Mouse (Mus musculus): ENCODE measurements around the gene Mpz.
A peak's percentile ranks its signal among the peaks of the same experiment; 100 is the strongest.

Gene Mpz

GRCm38 (mm10) chr1:171149974-171150760 lies at the start of gene Mpz, which contains the start of gene Sdhc:
Gene Mpz (plus strand): TSS chr1:171150711.
Gene Sdhc (minus strand): TSS chr1:171150603.
- peak; percentile 95 for DNase-seq (ENCODE audit: low read depth, low spot score)

DNA sequence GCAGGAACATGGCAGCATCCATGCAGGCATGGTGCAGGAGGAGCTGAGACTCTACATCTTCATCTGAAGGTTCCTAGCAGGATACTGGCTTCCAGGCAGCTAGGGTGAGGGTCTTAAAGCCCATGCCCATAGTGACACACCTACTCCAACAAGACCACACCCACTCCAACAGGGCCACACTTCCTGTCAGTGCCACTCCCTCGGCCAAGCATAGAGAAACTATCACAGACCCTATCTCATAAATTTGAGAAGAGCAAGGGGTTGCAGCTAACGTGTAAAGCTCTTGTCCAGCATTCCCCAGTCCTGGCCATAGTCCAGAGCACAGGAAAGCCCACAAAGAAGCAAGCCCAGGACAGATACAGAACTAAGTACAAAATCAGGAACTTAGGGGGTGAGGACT lies 49.5 kb upstream of the Mpz start:
- DNase-seq (ENCODE audit: low read depth, low spot score), result peak; percentile 23

GRCm38 (mm10) chr1:171101733-171102546 lies 48.6 kb upstream of the Mpz start:
- DNase-seq (ENCODE audit: low read depth, low spot score), result peak; percentile 90

GRCm38 (mm10) chr1:171102547-171103177 lies 47.8 kb upstream of the Mpz start:
- peak; percentile 97 for DNase-seq (ENCODE audit: low read depth, low spot score)

DNA sequence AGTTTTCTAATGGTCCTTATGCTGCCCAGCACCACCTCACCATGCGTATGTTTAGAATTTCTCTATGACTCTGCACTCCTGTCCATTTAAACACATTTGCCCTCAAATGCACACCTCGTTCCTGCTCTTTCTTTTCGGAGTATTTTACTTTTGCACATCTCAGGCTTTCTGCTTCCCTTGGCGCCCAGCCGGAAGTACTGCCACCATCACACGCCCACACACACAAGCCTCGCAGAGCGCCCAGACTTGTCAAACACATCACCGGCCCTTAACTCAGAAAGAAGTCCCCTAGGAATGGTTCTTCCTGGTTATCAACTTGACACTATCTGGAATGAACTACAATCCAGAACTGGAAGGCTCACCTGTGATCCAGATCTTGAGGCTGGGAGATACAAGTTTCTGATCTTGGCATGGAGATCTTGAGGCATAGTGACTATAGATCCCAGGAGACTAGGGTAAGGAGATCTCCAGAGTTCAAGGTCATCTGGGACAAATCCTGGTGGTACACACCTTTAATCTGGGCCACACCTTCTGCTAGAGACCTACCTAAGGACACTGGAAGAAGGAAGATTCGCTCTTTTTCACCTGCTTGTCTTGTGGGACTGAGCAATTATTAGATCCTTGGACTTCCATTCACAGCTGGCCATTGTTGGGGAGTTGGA lies 47.2 kb upstream of the Mpz start:
- peak; percentile 77 for DNase-seq (ENCODE audit: low read depth, low spot score)

- no peak for DNase-seq (ENCODE audit: low read depth, low spot score)
These were observed 45.3 kb upstream of the Mpz start for GRCm38 (mm10) chr1:171105226-171105625.

- no peak for DNase-seq (ENCODE audit: low read depth, low spot score)
These were observed 40.9 kb upstream of the Mpz start for GRCm38 (mm10) chr1:171109620-171110019.

DNA sequence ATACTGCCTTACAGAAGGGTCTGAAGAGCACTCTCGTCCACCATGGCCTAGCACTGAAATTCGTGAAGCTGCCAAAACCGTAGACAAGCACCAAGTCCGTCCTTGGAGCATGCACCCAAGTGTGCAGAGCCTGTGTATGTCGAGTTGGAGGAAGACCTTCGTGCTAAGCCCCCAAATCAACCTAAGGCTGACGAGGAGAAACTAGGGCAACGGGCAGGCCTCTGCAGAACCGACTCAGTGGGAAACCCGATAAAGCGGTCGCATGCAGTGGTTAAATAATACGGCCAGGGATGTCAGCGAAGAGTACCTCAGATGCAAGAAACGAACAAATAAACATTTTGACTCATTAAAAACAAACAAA lies 39.9 kb upstream of the Mpz start:
- DNase-seq (ENCODE audit: low read depth, low spot score), result no peak

DNA sequence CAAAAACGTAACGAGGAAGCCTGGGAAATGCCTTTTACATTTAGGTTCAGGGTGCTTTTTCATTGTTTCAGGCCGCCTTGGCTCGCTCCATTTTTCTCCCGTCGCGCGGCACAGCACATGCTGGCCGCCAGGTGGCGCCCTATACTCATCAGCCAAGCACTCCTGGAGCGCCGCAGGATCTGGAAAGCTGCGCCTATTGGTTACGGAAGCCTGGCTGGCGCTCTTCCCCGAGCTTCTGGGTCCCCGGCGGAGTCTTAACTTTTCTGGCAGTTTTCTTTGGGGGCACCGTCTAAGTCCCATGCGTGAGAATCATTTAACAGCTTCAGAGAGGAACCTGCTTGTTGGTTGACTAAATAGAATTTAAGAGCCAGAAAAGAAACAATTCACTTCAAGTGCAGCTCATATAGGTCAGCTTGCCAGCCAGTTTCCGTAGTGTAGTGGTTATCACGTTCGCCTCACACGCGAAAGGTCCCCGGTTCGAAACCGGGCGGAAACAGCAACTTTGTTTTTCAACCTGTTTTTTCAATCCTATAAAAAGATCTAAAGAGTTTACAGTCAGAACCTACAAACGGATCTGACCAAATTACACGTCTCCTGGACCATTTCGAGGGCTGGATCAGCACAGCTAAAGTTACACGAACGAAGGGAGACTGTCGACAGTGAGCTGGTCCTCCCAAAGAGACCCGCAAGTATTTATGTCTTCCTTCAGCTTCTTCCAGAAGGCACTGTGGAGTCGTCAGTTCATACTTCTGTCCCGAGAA lies 39.3 kb upstream of the Mpz start:
- peak; percentile 95 for DNase-seq (ENCODE audit: low read depth, low spot score)

DNA sequence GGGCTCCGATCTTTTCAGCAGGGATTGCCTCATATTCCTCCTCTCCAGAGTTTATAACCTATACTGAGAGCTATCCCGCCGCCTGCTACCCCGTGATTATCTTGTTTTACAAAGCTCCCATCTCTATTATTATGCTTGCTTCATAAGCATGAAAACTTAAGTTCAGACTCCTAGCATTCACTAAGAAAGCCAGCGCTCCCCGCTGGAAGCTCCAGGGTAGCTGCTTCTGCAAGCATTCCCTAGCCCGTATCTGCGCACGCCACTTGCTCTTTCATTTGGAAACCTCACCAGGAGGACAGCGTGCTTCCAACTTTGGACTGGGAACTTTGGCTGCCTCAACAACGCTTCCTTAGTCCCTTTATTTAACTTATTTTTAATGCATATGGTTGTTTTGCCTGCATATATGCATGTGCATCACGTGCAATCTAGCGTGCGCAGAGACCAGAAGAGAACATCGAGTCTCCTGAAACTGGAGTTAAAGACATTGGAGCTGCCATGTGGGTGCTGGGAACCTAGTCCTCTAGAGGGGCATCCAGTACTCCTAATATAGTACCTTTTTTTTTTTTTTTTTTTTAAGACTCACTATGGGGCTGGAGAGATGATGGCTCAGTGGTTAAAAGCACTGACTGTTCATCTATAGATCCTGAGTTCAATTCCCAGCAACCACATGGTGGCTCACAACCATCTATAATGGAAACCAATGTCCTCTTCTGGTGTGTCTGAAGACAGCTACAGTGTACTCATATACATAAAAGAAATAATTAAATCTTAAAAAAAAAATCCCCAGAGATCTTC lies 38.5 kb upstream of the Mpz start:
- DNase-seq (ENCODE audit: low read depth, low spot score), result peak; percentile 79

- no peak for DNase-seq (ENCODE audit: low read depth, low spot score)
These were observed 37.5 kb upstream of the Mpz start for GRCm38 (mm10) chr1:171112986-171113385.

- DNase-seq (ENCODE audit: low read depth, low spot score), result peak; percentile 83
These were observed 36.6 kb upstream of the Mpz start, which contains the start of gene Cfap126 for GRCm38 (mm10) chr1:171113873-171114299. Gene Cfap126 (plus strand): TSS chr1:171113918.

- no peak for DNase-seq (ENCODE audit: low read depth, low spot score)
These were observed 34.2 kb upstream of the Mpz start for GRCm38 (mm10) chr1:171116280-171116679.

DNA sequence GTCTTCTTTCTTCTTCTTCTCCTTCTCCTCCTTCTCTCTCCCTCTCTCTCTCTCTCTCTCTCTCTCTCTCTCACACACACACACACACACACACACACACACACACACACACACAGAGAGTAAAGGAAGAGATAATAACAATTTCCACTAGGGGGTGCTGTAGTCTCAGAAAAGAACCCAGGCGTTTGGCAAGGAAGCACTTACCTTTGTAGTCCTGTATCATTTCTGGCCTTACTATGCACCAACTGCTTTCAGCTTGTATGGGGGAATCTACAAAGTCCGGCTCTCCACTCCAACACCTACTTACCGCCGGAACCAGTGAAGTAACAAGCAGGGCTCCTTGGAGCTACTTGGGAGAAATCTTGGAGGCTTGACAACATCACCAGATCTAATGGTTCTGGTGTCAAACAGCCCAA lies 32.2 kb upstream of the Mpz start:
- DNase-seq (ENCODE audit: low read depth, low spot score), result peak; percentile 87

DNA sequence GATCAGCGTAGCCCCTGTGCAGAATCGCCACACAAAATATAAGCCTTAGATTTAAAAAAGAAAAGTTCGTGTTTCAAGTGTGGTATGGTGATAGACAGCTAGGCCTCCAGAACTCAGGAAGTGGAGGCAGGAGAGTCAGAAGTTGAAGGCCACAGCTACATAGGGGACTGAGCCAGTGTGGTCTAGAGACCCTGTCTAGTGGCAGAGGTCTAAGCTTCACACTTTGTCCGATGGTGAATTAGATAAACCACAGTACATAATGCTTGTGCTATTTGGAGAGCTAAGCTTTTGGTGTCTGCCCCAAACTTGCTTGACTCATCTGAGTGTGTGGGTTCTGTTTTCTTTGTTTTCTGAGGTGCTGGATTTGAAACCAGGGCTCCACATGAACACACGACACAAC lies 31.5 kb upstream of the Mpz start:
- DNase-seq (ENCODE audit: low read depth, low spot score), result no peak

GRCm38 (mm10) chr1:171119405-171119804 lies 31.1 kb upstream of the Mpz start:
- no peak for DNase-seq (ENCODE audit: low read depth, low spot score)

DNA sequence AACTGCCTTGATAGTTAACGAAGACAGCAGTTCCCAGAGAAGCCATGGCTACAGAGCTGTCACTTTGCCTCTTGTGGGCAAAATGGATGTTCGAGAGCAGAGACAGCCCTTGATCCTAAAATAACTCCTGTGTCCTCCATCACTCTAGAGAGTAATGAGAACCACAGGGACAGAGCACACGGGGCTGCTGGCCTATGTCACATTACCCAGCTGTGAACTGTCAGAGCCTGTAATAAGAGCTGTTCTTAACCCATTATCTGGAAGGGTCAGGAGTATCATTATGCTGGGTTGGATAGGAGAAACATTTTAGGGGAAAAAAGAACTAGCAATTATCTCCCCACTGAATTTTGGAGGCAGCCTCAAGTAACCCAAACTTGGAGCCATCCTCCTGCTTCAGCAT lies 29.6 kb upstream of the Mpz start:
- no peak for DNase-seq (ENCODE audit: low read depth, low spot score)

DNA sequence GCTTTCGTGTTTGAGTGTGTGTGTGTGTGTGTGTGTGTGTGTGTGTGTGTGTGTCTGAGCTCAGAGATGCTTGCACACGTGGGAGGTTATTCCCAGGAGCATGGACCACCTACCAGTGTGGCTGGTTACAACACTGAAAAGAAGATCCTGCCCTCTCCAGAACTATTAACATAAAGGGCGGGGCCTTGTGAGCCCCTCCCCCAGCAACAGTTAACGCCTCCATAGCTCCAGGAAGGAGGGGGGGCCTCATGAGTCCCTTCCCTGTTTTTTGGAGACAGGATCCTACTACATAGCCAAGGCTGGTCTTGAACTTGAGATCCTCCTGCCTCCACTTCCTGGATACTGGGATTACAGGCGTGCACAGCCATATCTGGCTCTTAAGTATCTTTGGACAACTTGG lies 28.7 kb upstream of the Mpz start:
- no peak for DNase-seq (ENCODE audit: low read depth, low spot score)

- no peak for DNase-seq (ENCODE audit: low read depth, low spot score)
These were observed 27.6 kb upstream of the Mpz start for GRCm38 (mm10) chr1:171122932-171123331.

DNA sequence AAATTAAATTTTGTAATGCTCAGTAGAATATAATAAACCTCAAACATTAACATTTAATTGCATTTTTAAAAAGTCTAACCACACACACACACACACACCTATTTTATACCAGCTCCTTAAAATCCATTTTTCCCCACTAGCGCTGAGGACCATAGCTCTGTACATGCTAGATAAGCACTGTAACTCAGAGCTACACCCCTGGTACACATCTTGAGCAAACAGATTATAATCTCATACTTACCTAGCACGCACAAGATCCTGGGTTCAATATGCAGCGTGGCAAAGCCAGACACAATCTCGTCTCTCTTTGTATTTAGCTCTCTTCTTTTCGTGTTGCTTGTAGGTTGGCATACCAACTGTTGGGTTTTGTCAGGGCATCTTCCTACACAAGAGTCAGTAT lies 26.1 kb upstream of the Mpz start:
- DNase-seq (ENCODE audit: low read depth, low spot score), result no peak
